Mouse (Mus musculus) gastrocnemius, postnatal 36 days (tissue): Measurements from ENCODE around the gene Olfr785. TPM values are rescaled to one million over a fixed set of nuclear protein-coding genes. Genes with fewer than 3 reads are reported as not detected.
"Not testable (repeated sequence)": the region's sequence is repeated elsewhere in the genome, so short reads cannot be mapped to it uniquely, and the experiment has no call there.

Source experiments
- DNase-seq, 2 experiments: peaks; one replicate each; pipeline ENCODE4 v3.0.0; 2022
- intact Hi-C: fragments of 180-260 bp; cut with DNase I; formaldehyde crosslinking; loops from one replicate; pipeline ENCODE4 v1.15.1; 2025
- long read RNA-seq, 2 experiments: library from polyadenylated mRNA; stranded (forward); transcript quantifications; one replicate each; pipeline ENCODE4 v2.0.0; 2021
- total RNA-seq, 2 experiments: library from RNA; stranded (reverse); gene quantifications; 2 replicates each; pipeline ENCODE4 v1.2.3; 2021

Gene Olfr785
- not detected for total RNA-seq
- long read RNA-seq, experiment 1, result 0 reads
- long read RNA-seq, experiment 2, result 0 reads

- no peak for DNase-seq
- intact Hi-C loops, result no loop called here
Measured at GRCm38 (mm10) chr10:129405126-129405525, at the start of gene Olfr785. TSS of gene Olfr785 (plus strand) at chr10:129405426.

- DNase-seq, result not testable (repeated sequence)
Measured at GRCm38 (mm10) chr10:129356496-129356895, 48.7 kb upstream of the Olfr785 start.

DNA sequence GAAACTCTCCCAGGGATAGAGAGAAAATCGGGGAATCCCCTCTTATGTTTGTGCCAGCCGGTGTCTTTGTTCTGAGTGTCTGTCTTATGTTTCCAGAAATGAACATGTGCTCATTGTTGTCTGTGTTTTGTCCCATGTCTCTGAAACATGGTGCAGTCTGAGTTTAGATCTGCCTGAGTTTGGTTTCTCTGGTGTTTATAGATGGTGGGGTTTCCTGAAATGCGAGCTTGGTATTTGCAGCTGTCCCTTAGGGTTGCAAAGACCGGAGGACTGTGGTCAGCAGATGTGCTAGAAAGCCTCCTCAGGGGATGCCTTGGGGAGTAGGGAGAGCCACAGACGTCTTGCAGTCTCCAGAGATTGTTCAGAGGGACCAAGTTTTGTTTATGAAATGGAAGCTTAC, 47.9 kb upstream of the Olfr785 start:
- intact Hi-C loops, result no loop called here
- DNase-seq, result no peak

More at GRCm38 (mm10) chr10:129356496-129356895, 48.7 kb upstream of the Olfr785 start:
- intact Hi-C loops, result not testable (repeated sequence)

- intact Hi-C loops, DNase-seq: not testable (repeated sequence)
Measured at GRCm38 (mm10) chr10:129374051-129374450, 31.2 kb upstream of the Olfr785 start.

DNA sequence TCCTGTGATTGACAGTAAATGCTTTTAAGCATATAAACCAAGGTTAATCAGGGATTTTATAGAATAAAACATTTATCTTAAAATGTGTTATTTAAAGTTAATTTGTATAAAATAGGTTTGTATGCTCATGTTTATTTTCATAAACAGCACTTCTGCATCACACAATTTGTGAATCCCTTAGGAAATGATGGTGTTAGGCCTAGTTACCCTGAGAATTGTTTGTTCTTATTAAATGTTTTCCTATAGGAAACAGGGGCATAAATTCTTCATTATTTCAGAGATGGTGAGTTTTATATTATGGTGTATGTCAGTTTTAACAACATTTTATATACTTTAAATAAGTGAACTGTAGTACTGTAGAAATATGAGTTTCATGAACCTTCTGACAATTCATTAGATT, 21.4 kb upstream of the Olfr785 start, which contains the start of gene Olfr784:
Gene Olfr784, plus strand, starts transcription at position 301 of the 400 bp plus-strand sequence.
- no peak for DNase-seq
- intact Hi-C loops, result no loop called here

DNA sequence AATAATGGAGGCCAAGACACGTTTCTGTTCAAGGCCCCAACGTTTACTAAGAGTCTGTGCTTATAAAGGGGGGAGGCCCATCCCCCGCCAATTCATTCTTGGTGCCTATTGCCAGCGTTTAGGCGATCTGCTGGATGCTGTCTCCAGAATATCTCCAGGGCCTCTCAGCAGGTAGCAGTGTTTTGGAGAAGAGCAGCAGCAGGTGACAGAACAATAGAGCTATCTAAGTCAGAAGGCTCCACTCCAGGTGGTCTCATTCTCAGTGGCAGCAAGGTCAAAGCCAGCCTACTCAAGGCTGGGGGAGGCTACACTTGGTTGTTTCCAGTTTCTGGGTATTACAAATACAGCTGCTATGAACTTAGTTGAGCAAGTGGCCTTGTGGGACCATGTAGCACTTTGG, 4.3 kb upstream of the Olfr785 start:
- no peak for DNase-seq
- intact Hi-C loops, result no loop called here

- DNase-seq, result no peak
- intact Hi-C loops, result no loop called here
Measured at GRCm38 (mm10) chr10:129427006-129427405, 21.8 kb downstream of the Olfr785 start, which contains the start of gene Olfr786. TSS of gene Olfr786 (plus strand) at chr10:129427306.

Other genes starting within 250 kb of the Olfr785 start
- not detected for gene Olfr771, start 240.7 kb upstream of the Olfr785 start, total RNA-seq
- not detected for gene Olfr772, start 227.5 kb upstream of the Olfr785 start, total RNA-seq
- gene Olfr773, start 218.0 kb upstream of the Olfr785 start, total RNA-seq, result not detected
- gene Olfr774, start 169.2 kb upstream of the Olfr785 start, total RNA-seq, result not detected
- gene Olfr775, start 157.0 kb upstream of the Olfr785 start, total RNA-seq, result not detected
- not detected for gene Olfr776, start 146.3 kb upstream of the Olfr785 start, total RNA-seq
- gene Olfr777, start 133.9 kb upstream of the Olfr785 start, total RNA-seq, result not detected
- not detected for gene Olfr780, start 87.3 kb upstream of the Olfr785 start, total RNA-seq
- not detected for gene Olfr781, start 76.6 kb upstream of the Olfr785 start, total RNA-seq
- not detected for gene Olfr782, start 56.6 kb upstream of the Olfr785 start, total RNA-seq
- gene Olfr784, start 21.3 kb upstream of the Olfr785 start, total RNA-seq, result under 1 TPM in 1 of 2 experiments, not detected in 1; 0.10 TPM
- gene Olfr786, start 21.9 kb downstream of the Olfr785 start, total RNA-seq, result not detected
- not detected for gene Olfr787, start 56.4 kb downstream of the Olfr785 start, total RNA-seq
- gene Olfr788, start 65.6 kb downstream of the Olfr785 start, total RNA-seq, result not detected
- gene Olfr789, start 79.3 kb downstream of the Olfr785 start, total RNA-seq, result not detected
- gene Olfr790, start 93.1 kb downstream of the Olfr785 start, total RNA-seq, result not detected
- not detected for gene Olfr791, start 116.4 kb downstream of the Olfr785 start, total RNA-seq
- not detected for gene Olfr792, start 133.7 kb downstream of the Olfr785 start, total RNA-seq
- not detected for gene Olfr794, start 162.2 kb downstream of the Olfr785 start, total RNA-seq
- not detected for gene Olfr796, start 207.1 kb downstream of the Olfr785 start, total RNA-seq
- gene Olfr798, start 222.5 kb downstream of the Olfr785 start, total RNA-seq, result not detected
- not detected for gene Olfr799, start 232.1 kb downstream of the Olfr785 start, total RNA-seq